Mouse (Mus musculus): ENCODE measurements at regions not wholly inside any gene's neighbourhood (a gene's known extent, or its start where the extent isn't known, plus 50 kb on each side); places are given as distances from the start of the nearest gene placed in this dataset.

- no peak overlapping the region for H3ac ChIP-seq (ENCODE audit: control insufficient read depth, insufficient read length)
- TF ChIP-seq POLR2A (IDR thresholded peaks at IDR 0.05; ENCODE audit: insufficient read length, low read depth) (no peak), MYOD1 (IDR thresholded peaks at IDR 0.05; ENCODE audit: control insufficient read depth in 1 of 3, insufficient read length in 2 of 3, low read depth in 2 of 3) (no peak), E2F4 (IDR thresholded peaks at IDR 0.05; ENCODE audit: insufficient read depth) (no peak), POLR2AphosphoS2 (IDR thresholded peaks at IDR 0.05; ENCODE audit: insufficient read length, low read depth) (no peak), TCF3 (IDR thresholded peaks at IDR 0.05; ENCODE audit: insufficient read length, low read depth) (no peak), REST (IDR thresholded peaks at IDR 0.05; ENCODE audit: insufficient read depth, insufficient read length) (no peak), USF1 (IDR thresholded peaks at IDR 0.05; ENCODE audit: low read depth) (no peak), MAX (IDR thresholded peaks at IDR 0.05; ENCODE audit: low read depth) (no peak), MYOG (IDR thresholded peaks at IDR 0.05; ENCODE audit: control insufficient read depth in 1 of 3, insufficient read depth in 1 of 3, insufficient read length in 2 of 3, low read depth in 2 of 3) (no peak), TCF12 (IDR thresholded peaks at IDR 0.05; ENCODE audit: insufficient read depth, poor library complexity, severe bottlenecking) (no peak), CEBPB (IDR thresholded peaks at IDR 0.05; ENCODE audit: insufficient read depth, poor library complexity, severe bottlenecking) (no peak), SRF (IDR thresholded peaks at IDR 0.05; ENCODE audit: control insufficient read depth, insufficient read length, low read depth) (no peak)
- H3K27me3 ChIP-seq (ENCODE audit: control insufficient read depth, insufficient read depth, insufficient read length) = peaks cover 3% of the 10 kb centered on the region
- no peak overlapping the region for H3K4me3 ChIP-seq
- no peaks in the 10 kb centered on the region for H3K36me3 ChIP-seq (ENCODE audit: control insufficient read depth, insufficient read depth)
- no peaks in the 10 kb centered on the region for H3K79me2 ChIP-seq (ENCODE audit: control insufficient read depth, insufficient read depth)
- H3K4me2 ChIP-seq (ENCODE audit: low read depth) = no peak overlapping the region
Observed at GRCm38 (mm10) chr11:63679491-63679890, 242.6 kb downstream of the Hs3st3b1 start.

DNA sequence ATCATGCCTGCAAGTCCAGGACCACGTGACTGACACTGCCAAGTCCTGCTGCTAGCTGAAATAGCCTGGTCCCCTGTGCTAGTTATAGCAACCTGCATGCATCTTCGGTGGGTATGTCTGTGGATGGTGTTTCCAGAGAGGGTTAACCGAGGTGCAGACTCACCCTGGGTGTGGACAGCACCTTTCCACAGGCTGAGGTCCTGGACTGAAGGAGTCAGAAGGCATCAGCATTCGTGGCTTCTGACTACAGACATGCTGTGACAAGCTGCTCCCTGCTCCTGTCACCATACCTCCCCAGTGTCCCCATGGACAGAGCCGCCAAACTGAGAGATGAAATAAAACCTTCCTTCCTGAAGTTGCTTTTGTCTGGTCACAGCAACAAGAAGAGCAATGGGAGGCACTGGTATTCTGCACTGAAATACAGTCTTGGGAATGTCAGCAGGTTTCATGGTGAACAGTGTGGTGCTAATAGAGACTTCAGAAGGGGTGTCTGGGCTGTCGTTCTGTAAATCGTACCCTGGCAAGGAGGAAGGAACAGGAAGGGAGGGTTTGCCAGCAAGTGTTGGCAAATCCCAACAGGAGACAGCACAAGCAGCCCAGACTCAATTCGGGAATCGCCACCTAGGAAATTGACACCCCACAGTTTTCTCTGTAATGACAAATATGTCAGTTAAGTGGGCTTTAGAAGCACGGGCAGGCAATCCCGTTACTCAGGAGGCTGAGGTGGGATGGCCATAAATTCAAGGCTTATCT is 237.7 kb downstream of the Hs3st3b1 start:
- Histone ChIP-seq H3K36me3 (ENCODE audit: control insufficient read depth, insufficient read depth) (no peaks in the 10 kb centered on the region), H3K79me2 (ENCODE audit: control insufficient read depth, insufficient read depth) (no peaks in the 10 kb centered on the region), H3ac (ENCODE audit: control insufficient read depth, insufficient read length) (no peak overlapping the region), H3K4me3 (no peak overlapping the region), H3K27me3 (ENCODE audit: control insufficient read depth, insufficient read depth, insufficient read length) (no peaks in the 10 kb centered on the region), H3K4me2 (ENCODE audit: low read depth) (no peak overlapping the region)
- TF ChIP-seq MYOD1 (IDR thresholded peaks at IDR 0.05; ENCODE audit: control insufficient read depth in 1 of 3, insufficient read length in 2 of 3, low read depth in 2 of 3) (no peak), USF1 (IDR thresholded peaks at IDR 0.05; ENCODE audit: low read depth) (peak; percentile 45)

- no peaks in the 10 kb centered on the region for H3K36me3 ChIP-seq (ENCODE audit: control insufficient read depth, insufficient read depth)
- TF ChIP-seq TCF12 (IDR thresholded peaks at IDR 0.05; ENCODE audit: insufficient read depth, poor library complexity, severe bottlenecking) = no peak
- no peak overlapping the region for H3ac ChIP-seq (ENCODE audit: control insufficient read depth, insufficient read length)
- no peak overlapping the region for H3K4me3 ChIP-seq
- no peaks in the 10 kb centered on the region for H3K27me3 ChIP-seq (ENCODE audit: control insufficient read depth, insufficient read depth, insufficient read length)
- H3K79me2 ChIP-seq (ENCODE audit: control insufficient read depth, insufficient read depth) = no peaks in the 10 kb centered on the region
- no peak overlapping the region for H3K4me2 ChIP-seq (ENCODE audit: low read depth)
Observed at GRCm38 (mm10) chr11:63691041-63691440, 231.0 kb downstream of the Hs3st3b1 start.

DNA sequence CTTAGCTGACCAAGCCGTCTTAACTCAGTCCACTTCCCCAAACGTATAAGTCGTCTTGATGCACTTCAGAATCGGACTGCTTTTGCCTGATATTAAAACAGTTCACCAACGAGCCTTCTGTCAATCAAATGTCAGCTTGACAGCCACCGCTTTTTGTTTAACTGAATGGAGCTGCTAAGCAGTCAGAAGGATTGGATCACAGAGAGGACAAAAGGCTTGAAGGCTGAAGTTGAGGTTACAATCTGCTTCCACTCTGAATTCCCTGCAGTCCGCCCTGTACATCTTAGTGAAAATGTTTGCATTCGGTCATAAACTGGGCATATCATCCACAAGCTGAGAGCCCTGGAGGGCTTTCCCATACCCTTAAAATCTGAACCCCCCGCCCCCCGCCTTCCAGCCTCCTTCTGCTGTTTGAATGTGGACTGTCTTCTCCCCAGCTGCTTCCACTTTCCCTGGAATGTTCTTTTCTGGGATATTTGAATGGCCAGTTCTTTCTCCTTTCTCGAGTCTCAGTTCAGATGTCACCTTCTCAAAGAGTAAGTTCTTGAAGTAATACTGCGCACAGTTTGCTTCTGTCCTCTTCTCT is 217.0 kb downstream of the Hs3st3b1 start:
- Histone ChIP-seq H3K36me3 (ENCODE audit: control insufficient read depth, insufficient read depth) (no peaks in the 10 kb centered on the region), H3ac (ENCODE audit: control insufficient read depth, insufficient read length) (no peak overlapping the region), H3K27me3 (ENCODE audit: control insufficient read depth, insufficient read depth, insufficient read length) (no peaks in the 10 kb centered on the region), H3K4me3 (no peak overlapping the region), H3K4me2 (ENCODE audit: low read depth) (no peak overlapping the region), H3K79me2 (ENCODE audit: control insufficient read depth, insufficient read depth) (no peaks in the 10 kb centered on the region)
- no peak for TF ChIP-seq TCF12 (IDR thresholded peaks at IDR 0.05; ENCODE audit: insufficient read depth, poor library complexity, severe bottlenecking)
- no peak for TF ChIP-seq USF1 (IDR thresholded peaks at IDR 0.05; ENCODE audit: low read depth)
- no peak for TF ChIP-seq MYOG (IDR thresholded peaks at IDR 0.05; ENCODE audit: control insufficient read depth in 1 of 3, insufficient read depth in 1 of 3, insufficient read length in 2 of 3, low read depth in 2 of 3)
- no peak for TF ChIP-seq MYOD1 (IDR thresholded peaks at IDR 0.05; ENCODE audit: control insufficient read depth in 1 of 3, insufficient read length in 2 of 3, low read depth in 2 of 3)
- no peak for TF ChIP-seq E2F4 (IDR thresholded peaks at IDR 0.05; ENCODE audit: insufficient read depth)
- no peak for TF ChIP-seq REST (IDR thresholded peaks at IDR 0.05; ENCODE audit: insufficient read depth, insufficient read length)
- TF ChIP-seq POLR2A (IDR thresholded peaks at IDR 0.05; ENCODE audit: insufficient read length, low read depth) = no peak
- TF ChIP-seq POLR2AphosphoS2 (IDR thresholded peaks at IDR 0.05; ENCODE audit: insufficient read length, low read depth) = no peak
- TF ChIP-seq CEBPB (IDR thresholded peaks at IDR 0.05; ENCODE audit: insufficient read depth, poor library complexity, severe bottlenecking) = no peak
- no peak for TF ChIP-seq MAX (IDR thresholded peaks at IDR 0.05; ENCODE audit: low read depth)
- TF ChIP-seq SRF (IDR thresholded peaks at IDR 0.05; ENCODE audit: control insufficient read depth, insufficient read length, low read depth) = no peak

GRCm38 (mm10) chr11:63706057-63706456 is 216.0 kb downstream of the Hs3st3b1 start:
- no peak overlapping the region for H3K4me3 ChIP-seq
- H3K27me3 ChIP-seq (ENCODE audit: control insufficient read depth, insufficient read depth, insufficient read length) = no peaks in the 10 kb centered on the region
- no peak overlapping the region for H3ac ChIP-seq (ENCODE audit: control insufficient read depth, insufficient read length)
- no peaks in the 10 kb centered on the region for H3K79me2 ChIP-seq (ENCODE audit: control insufficient read depth, insufficient read depth)
- no peak for TF ChIP-seq SRF (IDR thresholded peaks at IDR 0.05; ENCODE audit: control insufficient read depth, insufficient read length, low read depth)
- TF ChIP-seq POLR2A (IDR thresholded peaks at IDR 0.05; ENCODE audit: insufficient read length, low read depth) = no peak
- no peak for TF ChIP-seq MAX (IDR thresholded peaks at IDR 0.05; ENCODE audit: low read depth)
- no peak for TF ChIP-seq POLR2AphosphoS2 (IDR thresholded peaks at IDR 0.05; ENCODE audit: insufficient read length, low read depth)
- H3K4me2 ChIP-seq (ENCODE audit: low read depth) = no peak overlapping the region
- H3K36me3 ChIP-seq (ENCODE audit: control insufficient read depth, insufficient read depth) = no peaks in the 10 kb centered on the region

All from myocyte (in vitro differentiated cells).